Mouse (Mus musculus) lung, embryonic 16.5 days (tissue): ENCODE measurements around the gene Nt5c2. TPM values are rescaled to one million over a fixed set of nuclear protein-coding genes. Genes with fewer than 3 reads are reported as not detected.

ENCODE experiments used
- ATAC-seq: fragments of 200-750 bp; cut with Nextera tagmentation; 2 replicates; pipeline ENCODE4 v1.8.0; 2017; ENCODE audit warnings: low read depth, mild to moderate bottlenecking, moderate library complexity
- H3K27ac ChIP-seq: fragments of 300-500 bp; sonication (generic); 2 replicates; pipeline ENCODE4 v1.5.1; 2014; ENCODE audit warnings: mild to moderate bottlenecking, control low read depth, low read length
- H3K27me3 ChIP-seq: fragments of 300-500 bp; sonication (generic); 2 replicates; pipeline ENCODE4 v1.6.1; 2014; ENCODE audit warnings: low read depth, low read length, mixed read lengths; ENCODE audit not compliant: control insufficient read depth, insufficient read depth
- H3K36me3 ChIP-seq: fragments of 300-500 bp; sonication (generic); 2 replicates; pipeline ENCODE4 v1.6.1; 2014; ENCODE audit warnings: low read length; ENCODE audit not compliant: control insufficient read depth, insufficient read depth
- H3K4me1 ChIP-seq: fragments of 300-500 bp; sonication (generic); replicated peaks from 2 replicates; pipeline ENCODE4 v1.6.1; 2014; ENCODE audit warnings: low read length, mixed read lengths; ENCODE audit not compliant: control insufficient read depth, insufficient read depth
- H3K4me2 ChIP-seq: fragments of 300-500 bp; sonication (generic); 2 replicates; pipeline ENCODE4 v1.6.1; 2014; ENCODE audit warnings: low read depth, low read length, control low read depth
- H3K4me3 ChIP-seq: fragments of 300-500 bp; sonication (generic); 2 replicates; pipeline ENCODE4 v1.5.1; 2014; ENCODE audit warnings: mild to moderate bottlenecking, low read length, control low read depth
- H3K9ac ChIP-seq: fragments of 300-500 bp; sonication (generic); 2 replicates; pipeline ENCODE4 v1.6.1; 2014; ENCODE audit warnings: low read length, control low read depth
- H3K9me3 ChIP-seq: fragments of 300-500 bp; sonication (generic); 2 replicates; pipeline ENCODE4 v1.6.1; 2016; ENCODE audit warnings: low read length; ENCODE audit not compliant: control insufficient read depth
- WGBS: fragments of 180-500 bp; shearing (Covaris S2); extraction: QIAGEN DNeasy Blood & Tissue Kit; methylation state at CpG from one replicate; pipeline ENCODE4 v1.1.7; 2014; 5-methylcytosine and 5-hydroxymethylcytosine counted together
- polyA plus RNA-seq: library from polyadenylated mRNA; unstranded; fragments of >200 nt; fragmentation: Nextera tagmentation; extraction: Ambion mirVana; gene quantifications from 2 replicates; pipeline ENCODE4 v1.2.1, GENCODE M21; 2015

The Nt5c2 gene
- polyA plus RNA-seq, 1 experiment from 2014 or later, result 92.2 TPM

DNA sequence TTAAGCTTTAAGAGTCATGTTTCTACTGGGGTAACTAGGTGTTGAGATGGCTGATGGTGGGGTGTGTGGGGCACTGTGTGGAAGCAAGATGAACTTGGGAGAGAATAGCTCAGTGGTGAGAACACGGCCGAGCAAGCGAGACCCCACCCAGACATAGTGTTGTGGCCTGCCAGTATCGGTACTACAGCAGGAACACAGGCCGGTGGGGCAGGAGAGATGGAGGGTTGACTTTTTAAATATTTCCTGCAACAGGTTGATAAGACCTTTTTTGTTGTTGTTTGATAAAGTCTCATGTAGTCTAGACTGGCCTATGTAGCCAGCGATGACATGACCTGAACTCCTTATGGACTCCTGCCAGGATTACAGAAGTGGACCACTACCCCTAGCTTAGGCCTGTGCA lies 114.2 kb downstream of the Nt5c2 start:
- H3K9ac ChIP-seq, result no peak overlapping the region
- no peak for ATAC-seq
- H3K9me3 ChIP-seq, result peaks cover 5% of the 10 kb centered on the region; the same call in 1 of the 2 replicates
- no peak overlapping the region for H3K4me3 ChIP-seq
- H3K4me1 ChIP-seq, result no peaks in the 10 kb centered on the region
- WGBS, result 87% methylated on average over 6 of the region's 6 CpGs
- no peaks in the 10 kb centered on the region for H3K27me3 ChIP-seq
- H3K36me3 ChIP-seq, result peaks cover 17% of the 10 kb centered on the region
- no peak overlapping the region for H3K27ac ChIP-seq
- H3K4me2 ChIP-seq, result no peak overlapping the region

DNA sequence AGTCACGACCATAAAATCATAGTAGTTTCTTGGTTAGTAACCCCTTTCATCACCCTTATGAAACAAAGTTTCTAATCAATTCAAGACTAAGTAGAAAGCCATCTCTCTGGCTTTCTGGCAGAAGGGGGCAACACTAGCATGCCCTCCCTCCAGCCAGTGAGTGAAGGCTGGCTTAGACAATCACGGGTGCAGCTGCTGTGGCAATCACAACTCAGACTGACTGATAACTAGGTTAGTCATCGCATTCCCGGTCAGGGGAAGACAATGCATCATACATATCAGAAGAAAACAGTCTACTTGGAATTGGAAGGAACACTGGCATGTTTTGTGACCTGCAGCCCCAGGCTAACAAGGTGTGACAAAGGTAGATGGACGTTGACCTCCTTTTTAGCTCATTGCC lies 115.1 kb downstream of the Nt5c2 start:
- Histone ChIP-seq H3K4me1 (no peaks in the 10 kb centered on the region), H3K9me3 (peaks cover 5% of the 10 kb centered on the region; the same call in 1 of the 2 replicates), H3K36me3 (peaks cover 17% of the 10 kb centered on the region), H3K4me2 (no peak overlapping the region), H3K27me3 (no peaks in the 10 kb centered on the region), H3K27ac (no peak overlapping the region), H3K4me3 (no peak overlapping the region), H3K9ac (no peak overlapping the region)
- ATAC-seq, result no peak
- 62% methylated on average over 5 of the region's 5 CpGs for WGBS

DNA sequence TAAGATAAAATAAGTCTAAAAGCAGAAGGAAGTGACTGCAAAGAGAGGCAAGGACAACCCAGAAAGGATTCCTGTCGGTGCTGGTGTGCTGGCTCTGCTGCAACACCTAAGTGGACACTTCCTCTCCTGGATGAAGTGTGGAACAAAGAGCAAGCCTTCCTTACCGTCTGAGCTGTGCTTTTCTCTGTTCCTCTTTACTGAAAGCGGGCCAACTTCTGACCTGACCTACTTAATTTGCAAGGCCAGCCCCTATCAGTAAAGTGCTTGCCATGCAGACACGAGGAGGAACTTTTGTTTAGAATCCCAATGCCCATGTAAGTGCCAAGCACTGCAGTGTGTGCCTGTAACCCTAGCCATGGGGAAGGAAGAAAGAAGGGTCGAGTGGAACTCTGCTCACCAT lies 115.6 kb downstream of the Nt5c2 start:
- no peak overlapping the region for H3K9ac ChIP-seq
- no peak for ATAC-seq
- H3K27ac ChIP-seq, result peak overlapping the region; percentile 40
- H3K4me1 ChIP-seq, result no peaks in the 10 kb centered on the region
- no peak overlapping the region for H3K4me2 ChIP-seq
- peaks cover 5% of the 10 kb centered on the region; the same call in 1 of the 2 replicates for H3K9me3 ChIP-seq
- no peak overlapping the region for H3K4me3 ChIP-seq
- H3K27me3 ChIP-seq, result no peaks in the 10 kb centered on the region
- WGBS, result 35% methylated on average over 5 of the region's 5 CpGs
- peaks cover 17% of the 10 kb centered on the region for H3K36me3 ChIP-seq

DNA sequence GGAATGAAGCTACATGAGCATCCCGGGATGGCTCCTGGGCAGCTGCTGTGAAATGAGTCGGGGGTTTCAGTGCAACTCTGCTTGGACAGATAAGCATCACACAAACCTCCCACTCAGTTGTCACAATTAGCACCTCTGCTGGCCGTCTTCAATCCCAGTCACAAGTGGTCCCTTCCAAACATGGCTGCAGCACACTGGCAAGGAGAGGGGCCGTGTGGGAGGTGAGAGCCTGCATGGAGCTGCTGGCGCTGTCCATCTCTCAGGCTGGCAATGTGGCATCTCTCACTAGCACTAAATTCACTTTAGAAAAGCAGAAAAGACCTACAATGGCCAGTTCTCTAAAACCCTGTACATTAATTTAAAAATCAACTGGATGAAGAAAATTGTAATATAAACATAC lies 116.7 kb downstream of the Nt5c2 start:
- ATAC-seq, result no peak
- no peak overlapping the region for H3K4me3 ChIP-seq
- H3K27ac ChIP-seq, result no peak overlapping the region
- H3K36me3 ChIP-seq, result peaks cover 20% of the 10 kb centered on the region
- H3K9me3 ChIP-seq, result peaks cover 5% of the 10 kb centered on the region; the same call in 1 of the 2 replicates
- 78% methylated on average over 5 of the region's 5 CpGs for WGBS
- no peak overlapping the region for H3K9ac ChIP-seq
- H3K4me1 ChIP-seq, result no peaks in the 10 kb centered on the region
- H3K27me3 ChIP-seq, result no peaks in the 10 kb centered on the region
- no peak overlapping the region for H3K4me2 ChIP-seq

DNA sequence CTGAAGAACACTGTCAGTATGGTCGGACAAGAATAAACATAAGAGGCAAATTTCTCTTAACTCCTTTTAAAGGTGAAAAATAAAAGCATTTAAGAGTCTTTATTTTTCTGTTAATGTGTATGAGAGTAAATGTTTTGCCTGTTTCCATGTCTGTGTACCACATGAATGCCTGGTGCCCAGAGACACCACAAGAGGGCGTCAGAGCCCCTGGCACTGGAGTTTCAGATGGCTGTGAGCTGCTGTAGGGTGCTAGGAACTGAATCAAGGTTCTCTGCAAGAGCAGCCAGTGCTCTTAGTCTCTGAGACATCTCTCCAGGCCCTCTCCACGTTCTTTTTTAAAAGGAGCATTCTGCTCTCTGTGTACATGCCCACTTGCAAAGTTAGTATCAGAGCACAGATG lies 117.8 kb downstream of the Nt5c2 start:
- H3K36me3 ChIP-seq, result peaks cover 20% of the 10 kb centered on the region
- ATAC-seq, result no peak
- no peaks in the 10 kb centered on the region for H3K27me3 ChIP-seq
- no peaks in the 10 kb centered on the region for H3K4me1 ChIP-seq
- H3K4me2 ChIP-seq, result no peak overlapping the region
- H3K27ac ChIP-seq, result no peak overlapping the region
- H3K4me3 ChIP-seq, result no peak overlapping the region
- WGBS, result 87% methylated on average over 3 of the region's 3 CpGs
- peaks cover 5% of the 10 kb centered on the region; the same call in 1 of the 2 replicates for H3K9me3 ChIP-seq
- H3K9ac ChIP-seq, result no peak overlapping the region

DNA sequence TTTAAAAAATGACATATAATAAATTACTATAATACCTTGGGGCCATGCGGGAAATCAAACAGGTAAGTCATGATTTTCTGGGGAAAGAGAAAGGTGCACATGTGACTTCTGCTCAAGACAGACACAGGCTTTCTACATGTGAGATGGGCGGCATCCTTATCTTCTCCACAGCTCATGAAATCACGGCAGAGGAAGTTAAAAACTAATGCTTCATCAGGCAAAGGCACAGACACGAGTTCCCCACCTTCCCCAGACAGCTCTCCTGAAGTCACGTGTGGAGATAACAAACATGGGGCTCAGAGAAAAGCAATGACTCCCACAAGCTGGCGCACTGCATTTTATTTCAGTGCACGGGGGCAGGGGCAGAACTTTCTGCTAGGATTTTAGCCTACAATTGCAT lies 121.5 kb downstream of the Nt5c2 start:
- peaks cover 46% of the 10 kb centered on the region for H3K36me3 ChIP-seq
- peaks cover 5% of the 10 kb centered on the region; the same call in 1 of the 2 replicates for H3K9me3 ChIP-seq
- H3K4me2 ChIP-seq, result no peak overlapping the region
- no peak overlapping the region for H3K4me3 ChIP-seq
- no peak overlapping the region for H3K27ac ChIP-seq
- ATAC-seq, result no peak
- WGBS, result 76% methylated on average over 7 of the region's 7 CpGs
- H3K9ac ChIP-seq, result no peak overlapping the region
- no peaks in the 10 kb centered on the region for H3K4me1 ChIP-seq
- no peaks in the 10 kb centered on the region for H3K27me3 ChIP-seq

DNA sequence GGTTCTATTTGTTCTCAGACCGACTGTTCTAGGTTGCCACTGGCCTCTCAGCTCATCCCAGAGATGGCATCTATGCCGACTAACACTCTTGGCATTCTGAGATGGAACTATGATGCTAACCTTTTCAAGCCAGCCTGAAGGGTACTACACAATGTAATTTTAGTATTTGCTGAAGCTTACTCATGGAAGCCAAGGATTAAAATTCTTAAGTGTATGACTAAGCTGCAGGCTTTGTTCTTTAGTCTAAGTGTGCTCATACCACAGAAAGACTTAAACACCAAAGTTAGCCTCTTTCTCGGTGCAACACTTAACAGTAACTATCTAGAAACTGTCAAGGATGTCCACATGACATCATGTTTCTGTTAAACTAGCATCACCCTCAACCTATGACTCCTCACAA lies 122.1 kb downstream of the Nt5c2 start:
- Histone ChIP-seq H3K36me3 (peaks cover 44% of the 10 kb centered on the region), H3K9ac (no peak overlapping the region), H3K27ac (no peak overlapping the region), H3K4me1 (no peaks in the 10 kb centered on the region), H3K4me3 (no peak overlapping the region), H3K27me3 (no peaks in the 10 kb centered on the region), H3K4me2 (no peak overlapping the region), H3K9me3 (peaks cover 5% of the 10 kb centered on the region; the same call in 1 of the 2 replicates)
- 60% methylated on average over 3 of the region's 3 CpGs for WGBS
- no peak for ATAC-seq

DNA sequence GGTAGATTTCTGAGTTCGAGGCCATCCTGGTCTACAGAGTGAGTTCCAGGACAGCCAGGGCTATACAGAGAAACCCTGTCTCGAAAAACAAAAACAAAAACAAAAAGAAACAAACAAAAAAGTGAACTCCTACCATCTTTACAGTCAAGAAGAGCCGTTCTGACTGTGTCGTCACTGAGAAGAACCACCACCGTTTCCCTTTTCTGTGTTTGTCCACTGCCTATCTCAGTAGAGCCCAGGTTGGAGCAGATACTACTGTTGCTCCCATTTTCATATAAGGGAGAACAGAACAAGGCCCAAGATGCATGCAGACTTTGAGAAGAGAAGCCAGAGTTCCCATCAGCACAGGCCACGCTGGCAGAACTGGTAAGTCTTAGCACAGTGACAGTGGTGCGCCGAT lies 124.3 kb downstream of the Nt5c2 start:
- Histone ChIP-seq H3K9me3 (no peaks in the 10 kb centered on the region), H3K9ac (no peak overlapping the region), H3K27me3 (no peaks in the 10 kb centered on the region), H3K36me3 (peaks cover 32% of the 10 kb centered on the region), H3K4me3 (no peak overlapping the region), H3K27ac (no peak overlapping the region), H3K4me1 (no peaks in the 10 kb centered on the region), H3K4me2 (no peak overlapping the region)
- WGBS, result 93% methylated on average over 8 of the region's 8 CpGs
- ATAC-seq, result no peak

DNA sequence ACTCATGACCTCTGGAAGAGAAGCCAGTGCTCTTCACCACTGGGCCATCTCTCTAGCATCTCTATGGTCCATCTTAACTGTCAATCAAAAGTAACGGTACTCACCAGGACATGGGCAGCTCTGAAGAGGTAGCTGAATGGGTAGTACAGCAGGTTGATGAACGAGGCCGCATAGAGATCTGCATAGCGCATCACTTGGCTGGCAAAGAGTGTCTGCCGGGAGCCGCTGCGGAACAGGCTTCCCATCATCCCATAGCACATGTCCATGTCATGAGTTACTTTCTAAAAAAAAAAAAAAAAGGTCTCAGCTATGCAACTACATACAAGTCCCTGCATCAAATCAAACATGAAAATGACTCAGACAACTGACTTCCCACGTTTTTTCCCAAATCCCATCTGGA lies 125.3 kb downstream of the Nt5c2 start:
- Histone ChIP-seq H3K27ac (no peak overlapping the region), H3K27me3 (no peaks in the 10 kb centered on the region)

More for the DNA sequence above, 125.3 kb downstream of the Nt5c2 start:
- H3K9ac ChIP-seq, result no peak overlapping the region
- H3K9me3 ChIP-seq, result no peaks in the 10 kb centered on the region
- H3K4me1 ChIP-seq, result no peaks in the 10 kb centered on the region
- peaks cover 37% of the 10 kb centered on the region for H3K36me3 ChIP-seq
- no peak overlapping the region for H3K4me2 ChIP-seq
- 91% methylated on average over 8 of the region's 8 CpGs for WGBS
- no peak for ATAC-seq
- no peak overlapping the region for H3K4me3 ChIP-seq
